Mouse (Mus musculus) liver, embryonic 13.5 days (tissue): Measurements from ENCODE around the gene Trip6. TPM values are rescaled to one million over a fixed set of nuclear protein-coding genes. Genes with fewer than 3 reads are reported as not detected.
A peak's percentile ranks its signal among the peaks of the same experiment; 100 is the strongest.

ENCODE experiments used
- ATAC-seq: fragments of 200-750 bp; cut with Nextera tagmentation; 2 replicates; pipeline ENCODE4 v1.8.0; 2017; ENCODE audit warnings: low read depth, mild to moderate bottlenecking, moderate number of reproducible peaks, moderate library complexity
- DNase-seq: peaks from one replicate; pipeline ENCODE4 v3.0.0; 2022
- H3K27ac ChIP-seq: fragments of 300-500 bp; sonication (generic); 2 replicates; pipeline ENCODE4 v1.5.1; 2015; ENCODE audit warnings: moderate library complexity, mild to moderate bottlenecking, inconsistent platforms
- H3K27me3 ChIP-seq: fragments of 300-500 bp; sonication (generic); 2 replicates; pipeline ENCODE4 v1.6.1; 2015; ENCODE audit warnings: mild to moderate bottlenecking, inconsistent platforms
- H3K36me3 ChIP-seq: fragments of 300-500 bp; sonication (generic); 2 replicates; pipeline ENCODE4 v1.6.1; 2015; ENCODE audit warnings: mild to moderate bottlenecking, inconsistent platforms
- H3K4me1 ChIP-seq: fragments of 300-500 bp; sonication (generic); replicated peaks from 2 replicates; pipeline ENCODE4 v1.6.1; 2015; ENCODE audit warnings: inconsistent platforms
- H3K4me2 ChIP-seq: fragments of 300-500 bp; sonication (generic); 2 replicates; pipeline ENCODE4 v1.6.1; 2015; ENCODE audit warnings: inconsistent platforms, mild to moderate bottlenecking, moderate library complexity
- H3K4me3 ChIP-seq: fragments of 300-500 bp; sonication (generic); replicated peaks from 2 replicates; pipeline ENCODE4 v1.5.1; 2015; ENCODE audit warnings: mild to moderate bottlenecking, inconsistent platforms
- H3K9ac ChIP-seq: fragments of 300-500 bp; sonication (generic); 2 replicates; pipeline ENCODE4 v1.6.1; 2015; ENCODE audit warnings: mild to moderate bottlenecking, inconsistent platforms
- H3K9me3 ChIP-seq: fragments of 300-500 bp; sonication (generic); replicated peaks from 2 replicates; pipeline ENCODE4 v1.6.1; 2016; ENCODE audit warnings: inconsistent platforms
- WGBS: fragments of 180-500 bp; shearing (Covaris S2); methylation state at CpG from one replicate; pipeline ENCODE4 v1.1.7; 2015; ENCODE audit not compliant: insufficient replicate concordance; 5-methylcytosine and 5-hydroxymethylcytosine counted together
- polyA plus RNA-seq: library from polyadenylated mRNA; unstranded; fragments of >200 nt; fragmentation: Nextera tagmentation; extraction: Ambion mirVana; gene quantifications from 2 replicates; pipeline ENCODE4 v1.2.1, GENCODE M21; 2015

Trip6 gene
- polyA plus RNA-seq, 1 experiment from 2014 or later = 10.6 TPM

- Histone ChIP-seq H3K27me3 (no peaks in the 10 kb centered on the region), H3K9ac (peak overlapping the region; percentile 88), H3K4me2 (peak overlapping the region; percentile 100), H3K9me3 (no peaks in the 10 kb centered on the region), H3K27ac (peak overlapping the region; percentile 100), H3K4me1 (peaks cover 60% of the 10 kb centered on the region), H3K4me3 (peak overlapping the region; percentile 83), H3K36me3 (peaks cover 67% of the 10 kb centered on the region)
- ATAC-seq (no peak), DNase-seq (no peak)
- WGBS = 87% methylated on average over 15 of the region's 15 CpGs
Observed at GRCm38 (mm10) chr5:137295712-137296111, 18.5 kb downstream of the Trip6 start.

GRCm38 (mm10) chr5:137295296-137295695 lies 18.9 kb downstream of the Trip6 start:
- peak overlapping the region; percentile 88 for H3K9ac ChIP-seq
- 73% methylated on average over 9 of the region's 9 CpGs for WGBS
- H3K27ac ChIP-seq = peak overlapping the region; percentile 100
- no peaks in the 10 kb centered on the region for H3K9me3 ChIP-seq
- ATAC-seq (no peak), DNase-seq (no peak)
- peak overlapping the region; percentile 100 for H3K4me2 ChIP-seq
- no peaks in the 10 kb centered on the region for H3K27me3 ChIP-seq
- H3K4me3 ChIP-seq = peak overlapping the region; percentile 83
- H3K4me1 ChIP-seq = peaks cover 64% of the 10 kb centered on the region
- H3K36me3 ChIP-seq = peaks cover 63% of the 10 kb centered on the region

- H3K9me3 ChIP-seq = no peaks in the 10 kb centered on the region
- peak overlapping the region; percentile 83 for H3K4me3 ChIP-seq
- peaks cover 69% of the 10 kb centered on the region for H3K4me1 ChIP-seq
- no peak for DNase-seq
- no peaks in the 10 kb centered on the region for H3K27me3 ChIP-seq
- H3K27ac ChIP-seq = peak overlapping the region; percentile 100
- H3K4me2 ChIP-seq = peak overlapping the region; percentile 100
- peak overlapping the region; percentile 88 for H3K9ac ChIP-seq
- 7% methylated on average over 18 of the region's 18 CpGs for WGBS
- peak; percentile 19 for ATAC-seq
- H3K36me3 ChIP-seq = peaks cover 57% of the 10 kb centered on the region
Observed at GRCm38 (mm10) chr5:137294744-137295093, 19.5 kb downstream of the Trip6 start.

GRCm38 (mm10) chr5:137293839-137294743 lies 20.1 kb downstream of the Trip6 start, which contains the start of gene Ufsp1:
Ufsp1 (plus strand) TSS chr5:137294629.
- peaks cover 74% of the 10 kb centered on the region for H3K4me1 ChIP-seq
- H3K27ac ChIP-seq = peak within 1 kb of the TSS; percentile 100
- DNase-seq = peak; percentile 91
- H3K4me3 ChIP-seq = peak within 1 kb of the TSS; percentile 83
- peak within 1 kb of the TSS; percentile 88 for H3K9ac ChIP-seq
- peaks cover 51% of the 10 kb centered on the region for H3K36me3 ChIP-seq
- H3K9me3 ChIP-seq = no peaks in the 10 kb centered on the region
- peak; percentile 71 for ATAC-seq
- peaks cover 6% of the 10 kb centered on the region for H3K27me3 ChIP-seq
- peak within 1 kb of the TSS; percentile 100 for H3K4me2 ChIP-seq
- under 1% methylated on average over 52 of the region's 52 CpGs for WGBS

GRCm38 (mm10) chr5:137293282-137293681 lies 20.9 kb downstream of the Trip6 start:
- Histone ChIP-seq H3K9ac (peak overlapping the region; percentile 88), H3K4me1 (peaks cover 80% of the 10 kb centered on the region), H3K36me3 (peaks cover 43% of the 10 kb centered on the region), H3K27me3 (peaks cover 7% of the 10 kb centered on the region), H3K4me2 (peak overlapping the region; percentile 100), H3K9me3 (no peaks in the 10 kb centered on the region), H3K4me3 (peak overlapping the region; percentile 83), H3K27ac (peak overlapping the region; percentile 100)
- DNase-seq (peak; percentile 87), ATAC-seq (peak; percentile 45)
- WGBS = under 1% methylated on average over 15 of the region's 15 CpGs

- WGBS = 72% methylated on average over 15 of the region's 15 CpGs
- Histone ChIP-seq H3K4me1 (peaks cover 93% of the 10 kb centered on the region), H3K9me3 (no peaks in the 10 kb centered on the region), H3K27me3 (peaks cover 20% of the 10 kb centered on the region), H3K4me3 (peak overlapping the region; percentile 83), H3K4me2 (peak overlapping the region; percentile 100), H3K9ac (peak overlapping the region; percentile 88), H3K27ac (peak overlapping the region; percentile 100), H3K36me3 (peaks cover 25% of the 10 kb centered on the region)
- ATAC-seq (no peak), DNase-seq (no peak)
Observed at GRCm38 (mm10) chr5:137291381-137291926, 22.8 kb downstream of the Trip6 start.

- peak; percentile 91 for DNase-seq
- WGBS = 12% methylated on average over 15 of the region's 15 CpGs
- H3K9me3 ChIP-seq = no peaks in the 10 kb centered on the region
- H3K4me1 ChIP-seq = peaks cover 88% of the 10 kb centered on the region
- H3K27me3 ChIP-seq = peaks cover 20% of the 10 kb centered on the region
- peak overlapping the region; percentile 88 for H3K9ac ChIP-seq
- H3K4me2 ChIP-seq = peak overlapping the region; percentile 100
- peaks cover 17% of the 10 kb centered on the region for H3K36me3 ChIP-seq
- peak overlapping the region; percentile 83 for H3K4me3 ChIP-seq
- peak overlapping the region; percentile 100 for H3K27ac ChIP-seq
- ATAC-seq = peak; percentile 67
Observed at GRCm38 (mm10) chr5:137290677-137291076, 23.5 kb downstream of the Trip6 start.

- ATAC-seq (peak; percentile 78), DNase-seq (peak; percentile 93)
- Histone ChIP-seq H3K9ac (peak overlapping the region; percentile 94), H3K36me3 (peaks cover 8% of the 10 kb centered on the region), H3K27me3 (peaks cover 20% of the 10 kb centered on the region), H3K4me1 (peaks cover 79% of the 10 kb centered on the region), H3K4me3 (peak overlapping the region; percentile 83), H3K27ac (peak overlapping the region; percentile 100), H3K9me3 (no peaks in the 10 kb centered on the region), H3K4me2 (peak overlapping the region; percentile 100)
- 12% methylated on average over 13 of the region's 13 CpGs for WGBS
Observed at GRCm38 (mm10) chr5:137289591-137290365, 24.4 kb downstream of the Trip6 start.

- H3K4me1 ChIP-seq = peaks cover 73% of the 10 kb centered on the region
- H3K4me3 ChIP-seq = peak overlapping the region; percentile 83
- peak; percentile 35 for ATAC-seq
- H3K9ac ChIP-seq = peak overlapping the region; percentile 94
- 1% methylated on average over 25 of the region's 25 CpGs for WGBS
- peaks cover 20% of the 10 kb centered on the region for H3K27me3 ChIP-seq
- peaks cover 7% of the 10 kb centered on the region for H3K36me3 ChIP-seq
- H3K9me3 ChIP-seq = no peaks in the 10 kb centered on the region
- H3K27ac ChIP-seq = peak overlapping the region; percentile 100
- DNase-seq = peak; percentile 65
- H3K4me2 ChIP-seq = peak overlapping the region; percentile 100
Observed at GRCm38 (mm10) chr5:137288999-137289470, 25.2 kb downstream of the Trip6 start.

GRCm38 (mm10) chr5:137287953-137288743 lies 26.1 kb downstream of the Trip6 start:
- peak overlapping the region; percentile 83 for H3K4me3 ChIP-seq
- DNase-seq (peak; percentile 51), ATAC-seq (no peak)
- H3K36me3 ChIP-seq = peaks cover 7% of the 10 kb centered on the region
- H3K27me3 ChIP-seq = peaks cover 20% of the 10 kb centered on the region
- H3K4me2 ChIP-seq = peak overlapping the region; percentile 100
- no peaks in the 10 kb centered on the region for H3K9me3 ChIP-seq
- WGBS = under 1% methylated on average over 59 of the region's 65 CpGs
- H3K27ac ChIP-seq = peak overlapping the region; percentile 100
- H3K9ac ChIP-seq = peak overlapping the region; percentile 94
- peaks cover 65% of the 10 kb centered on the region for H3K4me1 ChIP-seq
